Mouse (Mus musculus): Measurements from ENCODE around the gene Hoxa3.

Hoxa3 gene

GRCm38 (mm10) chr6:52246403-52246803, 33.3 kb upstream of the Hoxa3 start:
- DNase-seq = peak; percentile 26

- peak; percentile 46 for DNase-seq
These were observed 32.6 kb upstream of the Hoxa3 start, which contains the start of gene Hoxa11 for GRCm38 (mm10) chr6:52245757-52246142. Hoxa11 (minus strand) TSS chr6:52245810.

- DNase-seq = peak; percentile 29
These were observed 32.1 kb upstream of the Hoxa3 start for GRCm38 (mm10) chr6:52245040-52245756.

GRCm38 (mm10) chr6:52244471-52245039, 31.4 kb upstream of the Hoxa3 start:
- DNase-seq = no peak

- DNase-seq = no peak
These were observed 30.6 kb upstream of the Hoxa3 start for GRCm38 (mm10) chr6:52243681-52244121.

GRCm38 (mm10) chr6:52242801-52243332, 29.7 kb upstream of the Hoxa3 start:
- no peak for DNase-seq

GRCm38 (mm10) chr6:52241001-52241621, 28.0 kb upstream of the Hoxa3 start:
- no peak for DNase-seq

- peak; percentile 94 for DNase-seq
These were observed 27.4 kb upstream of the Hoxa3 start, which contains the start of gene Hoxa10 for GRCm38 (mm10) chr6:52240389-52241000. Hoxa10 (minus strand) TSS chr6:52240854.

- peak; percentile 49 for DNase-seq
These were observed 26.7 kb upstream of the Hoxa3 start for GRCm38 (mm10) chr6:52239625-52240388.

GRCm38 (mm10) chr6:52238976-52239375, 25.8 kb upstream of the Hoxa3 start:
- peak; percentile 44 for DNase-seq

- peak; percentile 41 for DNase-seq
These were observed 25.0 kb upstream of the Hoxa3 start for GRCm38 (mm10) chr6:52238155-52238545.

- DNase-seq = peak; percentile 30
These were observed 24.4 kb upstream of the Hoxa3 start for GRCm38 (mm10) chr6:52237346-52238154.

GRCm38 (mm10) chr6:52236806-52237205, 23.7 kb upstream of the Hoxa3 start:
- DNase-seq = peak; percentile 27

- DNase-seq = no peak
These were observed 22.7 kb upstream of the Hoxa3 start for GRCm38 (mm10) chr6:52235866-52236265.

- DNase-seq = no peak
These were observed 22.1 kb upstream of the Hoxa3 start for GRCm38 (mm10) chr6:52235267-52235666.

GRCm38 (mm10) chr6:52234428-52235140, 21.4 kb upstream of the Hoxa3 start:
- peak; percentile 81 for DNase-seq

- peak; percentile 91 for DNase-seq
These were observed 20.7 kb upstream of the Hoxa3 start for GRCm38 (mm10) chr6:52233546-52234427.

- DNase-seq = no peak
These were observed 19.9 kb upstream of the Hoxa3 start for GRCm38 (mm10) chr6:52232984-52233545.

- peak; percentile 78 for DNase-seq
These were observed 19.4 kb upstream of the Hoxa3 start for GRCm38 (mm10) chr6:52232568-52232965.

All from kidney, adult 9 months (tissue).